Mouse (Mus musculus) CH12.LX (cell line): ENCODE measurements around the gene Pitpnm2. TPM values are rescaled to one million over a fixed set of nuclear protein-coding genes. Genes with fewer than 3 reads are reported as not detected.
"Not testable (repeated sequence)": the region's sequence is repeated elsewhere in the genome, so short reads cannot be mapped to it uniquely, and the experiment has no call there.

Source experiments
- DNase-seq: peaks from one replicate; pipeline ENCODE4 v3.0.0-alpha.2; 2013; ENCODE audit errors: extremely low read depth
- H3K27ac ChIP-seq: 2 replicates; pipeline ENCODE4 v1.5.1; 2012; ENCODE audit warnings: low read depth, mild to moderate bottlenecking, control low read depth, moderate library complexity; ENCODE audit not compliant: insufficient read depth
- H3K27me3 ChIP-seq: replicated peaks from 2 replicates; pipeline ENCODE3; 2012; ENCODE audit warnings: inconsistent platforms
- H3K36me3 ChIP-seq, 2 experiments: replicated peaks in 1 of 2; 2 replicates each; pipeline versions ENCODE3 to v1.6.1; 2012; ENCODE audit warnings: inconsistent platforms in 1 of 2, low read length in 1 of 2, mild to moderate bottlenecking in 1 of 2, mixed read lengths in 1 of 2, moderate library complexity in 1 of 2; ENCODE audit not compliant: control insufficient read depth in 1 of 2, insufficient read depth in 1 of 2
- H3K4me1 ChIP-seq, 2 experiments: 2 replicates each; pipeline ENCODE4 v1.6.1; 2012; ENCODE audit warnings: inconsistent platforms in 1 of 2, moderate library complexity in 1 of 2; ENCODE audit not compliant: insufficient read depth in 2 of 2, control insufficient read depth in 1 of 2
- H3K4me2 ChIP-seq: 2 replicates; pipeline ENCODE4 v1.6.1; 2012; ENCODE audit warnings: low read depth, mild to moderate bottlenecking, control low read depth; ENCODE audit not compliant: poor library complexity, insufficient read depth, severe bottlenecking
- H3K4me3 ChIP-seq, 3 experiments: fragments of 150-350 bp in 1 of 3; sonication (generic) in 1 of 3; replicated peaks in 1 of 3; 2 replicates each; pipeline versions ENCODE3 to v1.5.1; 2011 to 2012; ENCODE audit warnings: low read depth in 2 of 3, low read length in 2 of 3, mild to moderate bottlenecking in 2 of 3, moderate library complexity in 2 of 3, control low read depth in 1 of 3, improper control_type of control experiment in 1 of 3, inconsistent platforms in 1 of 3, mixed read lengths in 1 of 3; ENCODE audit not compliant: poor library complexity in 1 of 3
- H3K79me2 ChIP-seq: replicated peaks from 2 replicates; pipeline ENCODE4 v1.6.1; 2012; ENCODE audit warnings: mild to moderate bottlenecking, moderate library complexity; ENCODE audit not compliant: control insufficient read depth, poor library complexity, insufficient read depth, severe bottlenecking; ENCODE audit errors: extremely low read depth
- H3K9ac ChIP-seq: 2 replicates; pipeline ENCODE4 v1.6.1; 2012; ENCODE audit warnings: low read depth, mild to moderate bottlenecking, control low read depth, moderate library complexity; ENCODE audit not compliant: insufficient read depth
- H3K9me3 ChIP-seq: replicated peaks from 2 replicates; pipeline ENCODE3; 2012; ENCODE audit warnings: low read length, inconsistent platforms, mixed read lengths
- CTCF ChIP-seq, 2 experiments: IDR thresholded peaks in 1 of 2; conservative IDR thresholded peaks in 1 of 2; 2 replicates each; pipeline ENCODE4 v1.5.1; 2011 to 2012; ENCODE audit warnings: low read depth in 2 of 2, low read length in 2 of 2, improper control_type of control experiment in 1 of 2, inconsistent platforms in 1 of 2, mild to moderate bottlenecking in 1 of 2, moderate library complexity in 1 of 2
- E2F4 ChIP-seq: IDR thresholded peaks from 2 replicates; pipeline ENCODE4 v1.6.1; 2011; ENCODE audit warnings: low read depth, low read length, improper control_type of control experiment; ENCODE audit not compliant: insufficient replicate concordance
- ETS1 ChIP-seq: conservative IDR thresholded peaks from 2 replicates; pipeline ENCODE4 v1.6.1; 2012; ENCODE audit warnings: low read depth, mild to moderate bottlenecking, inconsistent platforms, low read length, improper control_type of control experiment, moderate library complexity
- JUN ChIP-seq: IDR thresholded peaks from 2 replicates; pipeline ENCODE4 v1.6.1; 2011; ENCODE audit warnings: low read depth, mild to moderate bottlenecking, low read length, improper control_type of control experiment, moderate library complexity; ENCODE audit not compliant: insufficient read depth
- MAFK ChIP-seq: IDR thresholded peaks from 2 replicates; pipeline ENCODE4 v1.6.1; 2011; ENCODE audit warnings: low read length, improper control_type of control experiment; ENCODE audit not compliant: insufficient replicate concordance
- MXI1 ChIP-seq: IDR thresholded peaks from 2 replicates; pipeline ENCODE4 v1.6.1; 2011; ENCODE audit warnings: mild to moderate bottlenecking, low read depth, low read length, improper control_type of control experiment
- NELFE ChIP-seq: IDR thresholded peaks from 2 replicates; pipeline ENCODE4 v1.6.1; 2011; ENCODE audit warnings: low read depth, low read length, improper control_type of control experiment
- POLR2A ChIP-seq: IDR thresholded peaks from 2 replicates; pipeline ENCODE4 v1.6.1; 2011; ENCODE audit warnings: low read depth, mild to moderate bottlenecking, improper control_type of control experiment, low read length
- RAD21 ChIP-seq: IDR thresholded peaks from 2 replicates; pipeline ENCODE4 v1.6.1; 2011; ENCODE audit warnings: low read depth, mild to moderate bottlenecking, low read length, improper control_type of control experiment, moderate library complexity
- SMC3 ChIP-seq: IDR thresholded peaks from 2 replicates; pipeline ENCODE4 v1.6.1; 2011; ENCODE audit warnings: low read depth, low read length, improper control_type of control experiment
- USF2 ChIP-seq: conservative IDR thresholded peaks from 2 replicates; pipeline ENCODE4 v1.6.1; 2011; ENCODE audit warnings: low read depth, low read length, improper control_type of control experiment
- ZNF384 ChIP-seq: IDR thresholded peaks from 2 replicates; pipeline ENCODE4 v1.6.1; 2012; ENCODE audit warnings: low read depth, low read length, improper control_type of control experiment, inconsistent platforms
- dilution Hi-C: fragments of 300-500 bp; cut with MboI; formaldehyde crosslinking; loops from 2 replicates; pipeline ENCODE4 v1.14.3; 2020; ENCODE audit warnings: low sequenced_read_pairs; ENCODE audit not compliant: extremely low pct_unique_long_range_greater_than_20kb, extremely low pct_ligation_motif_present
- in situ Hi-C: fragments of 300-500 bp; cut with MboI; formaldehyde crosslinking; loops from 3 replicates; pipeline ENCODE4 v1.14.3; 2019; ENCODE audit warnings: low sequenced_read_pairs, low pct_ligation_motif_present, low pct_unique_long_range_greater_than_20kb, mixed read lengths
- polyA plus RNA-seq: library from polyadenylated mRNA; unstranded; fragments of >175 nt; gene quantifications from 2 replicates; pipeline ENCODE4 v1.2.1, GENCODE M21; 2012; ENCODE audit warnings: low read depth; ENCODE audit not compliant: insufficient read length
- total RNA-seq, 2 experiments: library from RNA; depleted of rRNA; stranded (reverse); fragments of 300-350 nt in 1 of 2; fragments of >200 nt in 1 of 2; gene quantifications; 2 replicates each; pipeline ENCODE4 v1.2.3; 2012 to 2014

The Pitpnm2 gene
- 5.0 and 5.3 TPM in 2 replicates for total RNA-seq (2012; rRNA removed)
- total RNA-seq (2014; rRNA removed), result 1.0 and 1.7 TPM in 2 replicates
- polyA plus RNA-seq, result 8.0 and 11.9 TPM in 2 replicates

- TF ChIP-seq POLR2A (peak; percentile 23; the same call in 1 of the 2 replicates), NELFE (no peak; the same call in 1 of the 2 replicates), MXI1 (peak; percentile 10; the same call in 1 of the 2 replicates)
- Histone ChIP-seq H3K27me3 (no peaks in the 10 kb centered on the region), H3K9ac (peak within 1 kb of the TSS; percentile 82), H3K79me2 (no peaks in the 10 kb centered on the region; the same call in 1 of the 2 replicates), H3K4me1 (peaks cover 3 to 20% of the 10 kb centered on the region in 2 experiments), H3K36me3 (peaks cover 3 to 39% of the 10 kb centered on the region in 2 experiments), H3K27ac (no peak within 1 kb of the TSS), H3K4me3 (peak within 1 kb of the TSS; percentile 61 to 79 (median 65)), H3K4me2 (peak within 1 kb of the TSS; percentile 91), H3K9me3 (no peaks in the 10 kb centered on the region)
- dilution Hi-C loops (no loop called here), in situ Hi-C loops (no loop called here)
- DNase-seq, result peak; percentile 28
These were observed at the start of gene Pitpnm2 for GRCm38 (mm10) chr5:124249614-124250591. TSS of gene Pitpnm2 (minus strand) at chr5:124249760.

- H3K27ac ChIP-seq, H3K27me3 ChIP-seq, H3K79me2 ChIP-seq, dilution Hi-C loops, H3K4me2 ChIP-seq, in situ Hi-C loops, H3K9ac ChIP-seq, H3K9me3 ChIP-seq, H3K4me1 ChIP-seq, H3K4me3 ChIP-seq: not testable (repeated sequence)
- peaks cover 35 to 69% of the 10 kb centered on the region in 2 experiments for H3K36me3 ChIP-seq
- peak; percentile 43 for DNase-seq
- TF ChIP-seq SMC3, result peak; percentile 51
- peak; percentile 19 to 63; a peak in 2 of 4 replicates for TF ChIP-seq CTCF (conservative IDR thresholded peaks at IDR 0.05 in 1 of 2, IDR thresholded peaks at IDR 0.05 in 1 of 2; ENCODE audit: low read depth in 2 of 2, low read length in 2 of 2)
- peak; percentile 58 for TF ChIP-seq RAD21
These were observed 49.7 kb upstream of the Pitpnm2 start for GRCm38 (mm10) chr5:124299307-124299706.

GRCm38 (mm10) chr5:124296475-124296874, 46.9 kb upstream of the Pitpnm2 start:
- Histone ChIP-seq H3K9me3 (peaks cover 3% of the 10 kb centered on the region), H3K4me1 (no peaks in the 10 kb centered on the region), H3K4me3 (no peak overlapping the region), H3K27ac (no peak overlapping the region), H3K79me2 (no peaks in the 10 kb centered on the region)
- no peak for TF ChIP-seq USF2
- TF ChIP-seq MAFK, result no peak
- no peak for TF ChIP-seq SMC3
- no peak for TF ChIP-seq E2F4
- no peak for TF ChIP-seq MXI1
- TF ChIP-seq ZNF384, result no peak
- TF ChIP-seq ETS1, result no peak
- no peak for TF ChIP-seq JUN
- no peak for TF ChIP-seq CTCF (conservative IDR thresholded peaks at IDR 0.05 in 1 of 2, IDR thresholded peaks at IDR 0.05 in 1 of 2; ENCODE audit: low read depth in 2 of 2, low read length in 2 of 2)
- TF ChIP-seq, all 38 proteins: peak for 0
- H3K9ac ChIP-seq, result no peak overlapping the region
- H3K27me3 ChIP-seq, result no peaks in the 10 kb centered on the region
- H3K36me3 ChIP-seq, result peaks cover 35 to 75% of the 10 kb centered on the region in 2 experiments
- H3K4me2 ChIP-seq, result no peak overlapping the region
- no peak for DNase-seq
- dilution Hi-C loops, result no loop called here
- in situ Hi-C loops, result no loop called here
